Mouse (Mus musculus): ENCODE measurements around the gene Il4ra. TPM values are rescaled to one million over a fixed set of nuclear protein-coding genes. Genes with fewer than 3 reads are reported as not detected.

Il4ra gene
- total RNA-seq, 2 experiments from 2014 or later, result 13.2 to 19.1 TPM

- intact Hi-C loops (cut with DNase I), result no loop called here
- DNase-seq, result no peak
Observed at GRCm38 (mm10) chr7:125596406-125596805, 44.5 kb downstream of the Il4ra start.

- intact Hi-C loops (cut with DNase I), result no loop called here
- no peak for DNase-seq
Observed at GRCm38 (mm10) chr7:125597083-125597482, 45.2 kb downstream of the Il4ra start.

DNA sequence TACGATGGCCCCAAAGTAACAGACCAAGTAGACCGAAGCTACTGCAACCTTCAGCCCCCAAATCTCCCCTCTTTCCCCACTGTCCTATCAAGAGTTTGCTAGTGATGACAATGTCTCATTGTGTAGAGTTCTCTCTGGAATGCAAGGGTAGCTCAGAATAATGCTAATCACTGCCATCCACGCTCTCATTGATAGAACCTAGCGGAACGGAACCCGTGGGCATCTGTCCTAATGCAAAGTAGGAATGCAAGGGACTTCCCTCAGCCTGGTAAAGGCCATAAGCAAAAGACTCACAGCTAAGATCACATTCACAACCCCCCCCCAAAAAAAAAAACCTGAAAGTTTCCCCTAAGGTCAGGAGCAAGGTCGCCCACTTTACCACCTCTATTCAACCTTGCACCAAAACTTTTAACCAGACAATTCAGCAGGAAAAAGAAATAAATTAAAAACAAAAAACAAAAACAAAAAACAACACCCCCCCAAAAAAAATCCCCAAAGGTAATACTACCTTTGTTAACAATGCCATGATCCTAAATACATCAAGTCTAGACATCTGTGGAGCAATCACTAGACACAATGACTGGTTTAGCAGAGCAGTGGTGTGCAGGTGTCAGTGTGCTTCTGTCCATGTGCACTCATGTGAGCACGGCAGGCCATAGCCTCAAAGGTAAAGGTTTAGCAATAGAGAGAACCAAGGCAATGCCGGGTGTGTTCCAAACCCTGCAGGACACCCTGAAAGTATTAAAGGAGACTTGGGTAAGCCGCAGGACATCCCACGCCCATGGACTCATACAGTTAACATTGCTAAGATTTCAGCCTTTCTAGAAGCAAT lies 45.8 kb downstream of the Il4ra start:
- intact Hi-C loops (cut with DNase I), result no loop called here

DNA sequence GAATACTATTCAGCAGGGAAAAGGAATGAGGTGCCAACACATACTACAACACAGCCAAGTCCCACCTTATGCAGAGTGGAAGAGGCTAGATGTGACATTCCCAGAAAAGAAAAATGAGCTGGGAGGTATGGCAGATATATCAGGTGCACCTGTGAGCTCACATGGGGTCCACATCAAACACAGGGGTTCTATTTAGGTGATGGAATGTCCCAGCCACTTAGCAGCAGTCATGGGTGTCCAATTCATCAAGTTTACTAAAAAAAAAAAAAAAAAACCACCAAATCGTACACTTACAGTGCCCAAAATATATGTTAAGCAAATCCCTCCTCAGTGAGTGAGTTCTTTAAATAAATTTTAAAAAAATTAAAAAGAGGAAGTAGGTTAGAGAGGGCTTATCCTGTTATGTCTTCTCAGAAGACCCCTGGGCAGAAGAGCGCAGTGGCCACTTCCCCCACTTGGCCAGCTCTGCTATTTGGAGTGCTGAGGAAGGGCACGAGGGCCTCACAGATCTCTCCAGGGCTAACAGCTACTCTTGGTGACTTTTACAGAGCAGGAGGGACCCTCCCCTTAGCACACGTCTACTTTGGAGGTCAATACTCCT lies 47.6 kb downstream of the Il4ra start:
- DNase-seq, result no peak
- intact Hi-C loops (cut with DNase I), result no loop called here

More for the DNA sequence above, 45.8 kb downstream of the Il4ra start:
- DNase-seq, result no peak

GRCm38 (mm10) chr7:125600136-125600535 lies 48.2 kb downstream of the Il4ra start:
- intact Hi-C loops (cut with DNase I), result no loop called here
- no peak for DNase-seq

DNA sequence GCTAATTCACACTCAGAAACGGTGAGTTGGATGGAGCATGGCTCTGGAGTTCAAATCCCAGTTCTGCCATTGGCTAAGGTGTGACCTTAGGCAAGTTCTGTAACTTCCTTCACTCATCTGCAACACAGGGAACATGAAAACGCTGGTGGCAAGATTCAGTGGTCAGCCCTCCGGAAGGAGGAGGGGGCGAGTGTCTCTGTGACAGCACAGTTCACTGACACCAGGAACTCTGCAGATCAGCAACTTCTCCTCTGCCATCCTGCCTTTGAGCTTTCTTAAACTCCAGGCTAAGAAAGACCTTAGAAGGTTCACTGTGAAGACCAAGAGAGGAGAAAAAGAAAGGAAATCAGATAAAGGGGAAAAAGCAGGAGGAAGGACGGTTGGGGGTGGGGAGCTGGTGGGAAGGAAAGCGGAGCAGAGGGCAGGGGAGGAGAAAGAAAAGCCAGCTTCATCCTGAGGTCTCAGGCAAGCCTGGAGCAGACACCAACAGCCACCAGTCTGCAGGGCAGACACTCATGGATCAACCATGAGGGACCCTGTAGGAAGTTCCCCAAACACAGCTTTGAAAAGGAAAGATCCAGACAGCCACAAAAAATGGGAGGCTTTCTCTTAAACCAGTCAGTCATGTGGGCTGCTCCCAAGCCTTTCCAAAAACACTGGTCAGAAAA lies 48.8 kb downstream of the Il4ra start:
- intact Hi-C loops (cut with DNase I), result no loop called here
- no peak for DNase-seq

GRCm38 (mm10) chr7:125601280-125601670 lies 49.4 kb downstream of the Il4ra start:
- no peak for DNase-seq
- intact Hi-C loops (cut with DNase I), result no loop called here

GRCm38 (mm10) chr7:125601821-125602448 lies 50.0 kb downstream of the Il4ra start:
- intact Hi-C loops (cut with DNase I), result no loop called here
- DNase-seq, result no peak

DNA sequence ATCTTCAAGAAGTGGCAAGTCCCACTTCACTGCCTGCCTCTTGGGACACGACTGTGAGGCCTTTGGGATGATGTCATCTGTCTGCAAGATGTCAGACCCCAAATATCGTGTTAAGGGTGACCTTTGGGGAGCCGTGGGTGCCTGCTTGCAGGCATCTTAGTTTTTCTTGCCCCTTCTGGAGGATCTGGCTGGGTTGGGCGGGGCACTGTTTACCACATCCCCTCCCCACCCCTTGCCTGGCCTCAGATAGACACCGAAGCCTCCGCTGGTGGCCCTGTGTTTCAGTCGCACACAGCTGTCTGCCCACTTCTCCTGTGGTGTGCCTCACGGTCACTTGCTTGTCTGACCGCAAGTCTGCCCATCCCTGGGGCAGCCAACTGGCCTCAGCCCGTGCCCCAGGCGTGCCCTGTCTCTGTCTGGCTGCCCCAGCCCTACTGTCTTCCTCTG lies 51.3 kb downstream of the Il4ra start, which contains the start of gene Il21r:
Gene Il21r (plus strand): TSS at position 245 of the 447 bp plus-strand sequence.
- intact Hi-C loops (cut with DNase I), result no loop called here
- DNase-seq, result no peak

DNA sequence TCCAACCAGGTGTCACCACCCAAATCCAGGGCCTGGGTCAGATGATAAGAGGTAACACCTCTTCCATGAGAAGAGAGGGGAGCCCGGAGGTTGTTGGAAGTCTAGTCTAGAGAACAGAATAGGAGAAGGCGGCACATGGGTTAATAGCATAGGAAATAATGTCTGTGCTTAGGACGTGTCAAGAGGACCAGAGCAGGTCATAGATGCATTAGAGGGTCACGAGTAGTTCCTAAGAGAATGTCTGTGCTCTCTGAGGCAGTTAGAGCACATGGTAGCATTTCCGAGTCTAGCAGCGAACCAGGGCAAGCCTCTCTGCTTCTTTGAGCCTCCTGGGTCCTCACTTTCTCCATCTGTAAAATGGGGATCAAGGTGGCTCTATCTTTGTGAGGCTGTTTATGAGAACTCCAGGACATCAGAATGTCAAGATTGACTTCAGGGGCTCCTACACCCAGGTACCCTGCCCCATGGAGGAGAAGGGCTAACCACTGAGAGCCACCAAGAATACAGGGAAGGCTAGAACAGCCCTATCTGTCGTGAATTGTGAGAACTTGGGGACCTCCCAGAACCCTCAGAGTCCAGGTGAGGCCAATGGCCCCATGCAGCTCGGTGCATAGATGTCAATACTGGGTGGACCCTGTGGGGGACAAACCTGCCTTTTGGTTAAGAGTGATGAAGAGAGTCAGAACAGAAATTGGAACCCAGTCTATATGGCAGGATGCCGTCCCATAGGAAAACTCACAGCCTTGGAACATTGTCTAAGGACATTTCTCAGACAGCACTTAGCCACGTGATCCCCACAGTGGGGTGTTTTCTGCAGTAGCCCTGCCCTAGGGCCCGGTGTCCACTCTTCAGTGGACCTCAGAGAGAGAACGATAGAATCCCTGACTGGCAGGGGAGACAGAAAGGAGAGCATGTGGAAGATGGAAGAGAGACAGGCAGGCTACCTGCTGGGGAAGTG lies 52.7 kb downstream of the Il4ra start:
- no peak for DNase-seq
- intact Hi-C loops (cut with DNase I), result no loop called here

- no peak for DNase-seq
Observed at GRCm38 (mm10) chr7:125605725-125606139, 53.8 kb downstream of the Il4ra start.

GRCm38 (mm10) chr7:125606265-125607164 lies 54.6 kb downstream of the Il4ra start:
- no peak for DNase-seq
- intact Hi-C loops (cut with DNase I), result no loop called here

More at GRCm38 (mm10) chr7:125605725-125606139, 53.8 kb downstream of the Il4ra start:
- intact Hi-C loops (cut with DNase I), result no loop called here

GRCm38 (mm10) chr7:125607384-125608182 lies 55.7 kb downstream of the Il4ra start:
- DNase-seq, result no peak
- intact Hi-C loops (cut with DNase I), result no loop called here

DNA sequence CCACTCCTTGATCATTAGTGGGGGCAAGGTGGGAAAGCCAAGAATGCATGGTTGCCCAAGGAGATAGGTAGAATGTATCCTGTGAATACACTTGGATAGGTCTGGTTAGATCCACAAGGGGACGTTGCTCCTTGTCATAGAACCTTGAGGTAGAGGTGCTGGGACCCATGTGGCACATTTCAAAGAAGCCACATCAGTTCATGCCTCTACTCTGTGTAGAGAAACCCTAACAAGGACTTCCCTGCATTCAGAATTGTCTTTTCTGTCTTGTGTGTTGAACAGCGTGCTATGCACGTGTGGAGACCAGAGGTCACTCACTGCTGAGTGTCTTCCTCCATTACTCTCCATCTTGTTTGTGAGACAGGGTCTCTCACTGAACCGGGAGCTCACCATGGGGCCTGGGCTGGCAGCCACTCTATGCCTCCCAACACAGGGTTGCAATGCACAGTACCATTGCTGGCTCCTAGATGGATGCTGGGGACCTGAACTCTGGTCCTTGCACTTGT lies 56.3 kb downstream of the Il4ra start:
- no peak for DNase-seq
- intact Hi-C loops (cut with DNase I), result no loop called here

DNA sequence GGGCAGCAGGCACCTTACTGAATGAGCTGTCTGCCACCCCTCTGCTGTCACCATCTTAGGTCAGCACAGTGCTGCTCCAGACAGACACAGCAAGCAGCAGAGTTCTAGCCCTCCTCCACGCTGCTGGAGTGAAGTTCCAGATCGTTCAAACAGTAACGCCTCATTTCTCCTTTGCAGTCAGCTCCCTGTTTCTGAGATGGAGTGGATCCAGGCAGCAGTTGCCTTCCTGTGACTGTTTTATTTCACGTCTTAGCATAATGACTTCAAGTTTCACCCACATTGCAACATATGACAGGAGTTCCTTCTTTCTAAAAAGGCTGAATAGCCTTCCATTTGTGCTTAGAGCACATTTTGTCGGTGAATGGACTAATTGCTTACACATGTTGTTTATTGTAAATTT lies 61.7 kb downstream of the Il4ra start:
- no peak for DNase-seq
- intact Hi-C loops (cut with DNase I), result no loop called here

DNA sequence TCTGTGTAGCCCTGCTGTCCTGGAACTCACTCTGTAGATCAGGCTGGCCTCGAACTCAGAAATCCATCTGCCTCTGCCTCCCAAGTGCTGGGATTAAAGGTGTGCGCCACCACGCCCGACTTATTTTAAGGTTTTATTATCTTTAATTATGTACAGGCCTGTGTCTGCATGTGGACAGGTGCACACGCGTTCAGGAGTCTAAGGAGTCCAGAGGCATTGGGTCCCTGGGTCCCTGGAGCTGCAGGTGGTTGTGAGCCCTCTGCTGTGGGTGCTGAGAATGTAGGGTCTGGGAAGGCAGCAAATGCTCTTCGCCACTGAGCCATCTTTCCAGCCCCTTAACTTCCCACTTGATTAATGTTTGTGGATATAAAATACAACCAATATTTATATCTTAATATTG lies 63.5 kb downstream of the Il4ra start:
- intact Hi-C loops (cut with DNase I), result no loop called here
- no peak for DNase-seq

- DNase-seq, result no peak
- intact Hi-C loops (cut with DNase I), result no loop called here
Observed at GRCm38 (mm10) chr7:125618016-125618415, 66.1 kb downstream of the Il4ra start.

- no peak for DNase-seq
- intact Hi-C loops (cut with DNase I), result loop anchor here (10.0 kb wide), 1 partner anchor 1235 kb away; no protein-coding TSS in a partner anchor
Observed at GRCm38 (mm10) chr7:125620077-125620476, 68.2 kb downstream of the Il4ra start.
